Comparison of ENCODE assay signal across 8 mouse cellular contexts in genomic region chr3:100490010-100490300, GRCm38 (mm10). TPM values are rescaled to one million over a fixed set of nuclear protein-coding genes. Genes with fewer than 3 reads are reported as not detected.
DNase-seq lines count a peak whose midpoint lies in the region; ATAC-seq and TF ChIP-seq lines count a peak whose summit lies in the region.

No protein-coding gene starts in this region.

- no peak for TF ChIP-seq POLR2A in limb, embryonic 14.5 days (IDR thresholded peaks at IDR 0.05; ENCODE audit: borderline replicate concordance, extremely low read depth, insufficient read depth, insufficient read length)
- no peak for TF ChIP-seq POLR2A in small intestine, adult 2 months (IDR thresholded peaks at IDR 0.05; ENCODE audit: low read depth, low read length)

- peak overlapping the region; percentile 93 for H3K4me2 ChIP-seq in embryonic facial prominence, embryonic 15.5 days (replicated peaks)
- H3K4me2 ChIP-seq in limb, embryonic 14.5 days (replicated peaks; ENCODE audit: low read depth, low read length, severe bottlenecking), result peak overlapping the region; percentile 99

- H3K9me3 ChIP-seq in embryonic facial prominence, embryonic 15.5 days (replicated peaks), result no peaks in the 10 kb centered on the region
- no peaks in the 10 kb centered on the region for H3K9me3 ChIP-seq in limb, embryonic 14.5 days (ENCODE audit: control insufficient read depth, low read length)

- H3K4me1 ChIP-seq in embryonic facial prominence, embryonic 15.5 days, result peaks cover 15% of the 10 kb centered on the region
- H3K4me1 ChIP-seq in limb, embryonic 14.5 days (ENCODE audit: control insufficient read depth, insufficient read depth, low read length), result peaks cover 5% of the 10 kb centered on the region; the same call in 1 of the 2 replicates
- peaks cover 4% of the 10 kb centered on the region; the same call in 1 of the 2 replicates for H3K4me1 ChIP-seq in small intestine, adult 2 months (ENCODE audit: control insufficient read depth, insufficient read depth, insufficient read length, low read length)

- no peak overlapping the region for H3K27ac ChIP-seq in embryonic facial prominence, embryonic 15.5 days (replicated peaks)
- H3K27ac ChIP-seq in limb, embryonic 14.5 days (replicated peaks; ENCODE audit: low read depth, low read length), result no peak overlapping the region
- H3K27ac ChIP-seq in small intestine, adult 2 months (ENCODE audit: insufficient read depth, low read depth, low read length), result 0 out of 2 replicates have a peak overlapping the region, but pooled peaks have one; percentile 18

- 23% methylated on average over 4 of the region's 4 CpGs for WGBS in embryonic facial prominence, embryonic 15.5 days
- WGBS in limb, embryonic 14.5 days, result 22% methylated on average over 4 of the region's 4 CpGs
- WGBS in small intestine, adult 2 months, result 11% methylated on average over 4 of the region's 4 CpGs

- no peak for ATAC-seq in embryonic facial prominence, embryonic 15.5 days (ENCODE audit: insufficient number of reproducible peaks, low FRiP score, low TSS enrichment, low read depth)
- ATAC-seq in limb, embryonic 14.5 days (ENCODE audit: low FRiP score, low read depth), result peak; percentile 6; the same call in 1 of the 2 replicates

- peaks cover 32% of the 10 kb centered on the region for H3K27me3 ChIP-seq in embryonic facial prominence, embryonic 15.5 days
- peaks cover 20% of the 10 kb centered on the region for H3K27me3 ChIP-seq in limb, embryonic 14.5 days (ENCODE audit: control insufficient read depth, insufficient read depth, low read length)
- no peaks in the 10 kb centered on the region for H3K27me3 ChIP-seq in small intestine, adult 2 months (ENCODE audit: control insufficient read depth, insufficient read depth, low read length)

- TF ChIP-seq CTCF in small intestine, adult 2 months (IDR thresholded peaks at IDR 0.05; ENCODE audit: extremely low read depth, insufficient read length, insufficient replicate concordance, low read depth, low read length), result no peak

- peak; percentile 29 for DNase-seq in retina, postnatal 1 day
- no peak for DNase-seq in retina, embryonic 14.5 days (ENCODE audit: low spot score)
- no peak for DNase-seq in limb, embryonic 14.5 days (ENCODE audit: low spot score)
- DNase-seq in layer of hippocampus, postnatal 25 days (ENCODE audit: extremely low spot score in 1 of 2, low spot score in 1 of 2), result no peak
- no peak for DNase-seq in kidney, adult 9 months
- no peak for DNase-seq in right cerebral cortex, postnatal 25 days

- H3K4me3 ChIP-seq in embryonic facial prominence, embryonic 15.5 days (replicated peaks), result peak overlapping the region; percentile 66
- peak overlapping the region; percentile 59 for H3K4me3 ChIP-seq in limb, embryonic 14.5 days (replicated peaks; ENCODE audit: low read length)
- H3K4me3 ChIP-seq in small intestine, adult 2 months (ENCODE audit: low read depth, low read length), result peak overlapping the region; percentile 89

- H3K36me3 ChIP-seq in embryonic facial prominence, embryonic 15.5 days, result no peaks in the 10 kb centered on the region
- no peaks in the 10 kb centered on the region for H3K36me3 ChIP-seq in limb, embryonic 14.5 days (ENCODE audit: control insufficient read depth, insufficient read depth, low read length)
- H3K36me3 ChIP-seq in small intestine, adult 2 months (ENCODE audit: control insufficient read depth, insufficient read depth, low read length), result no peaks in the 10 kb centered on the region

- no peak overlapping the region for H3K9ac ChIP-seq in embryonic facial prominence, embryonic 15.5 days
- peak overlapping the region; percentile 57 for H3K9ac ChIP-seq in limb, embryonic 14.5 days (ENCODE audit: low read depth, low read length, severe bottlenecking)

RNA-seq across cellular contexts. Expression of gene Tent5c, which starts 0.8 kb away (rescaled TPM):
- polyA plus RNA-seq in embryonic facial prominence, embryonic 15.5 days (2015; fragmentation: Nextera tagmentation; extraction: Ambion mirVana), result 6.3 and 7.7 TPM in 2 replicates
- 3.9 and 4.0 TPM in 2 replicates for polyA plus RNA-seq in limb, embryonic 14.5 days (2012; rRNA removed)
- polyA plus RNA-seq in limb, embryonic 14.5 days (2014; fragmentation: Nextera tagmentation; extraction: Ambion mirVana), result 6.5 and 8.7 TPM in 2 replicates
- polyA plus RNA-seq in small intestine, adult 2 months (2012; rRNA removed), result 7.7 and 10.3 TPM in 2 replicates
- total RNA-seq in layer of hippocampus, postnatal 25 days (2021), result 1 to 10 TPM; 2.6 to 3.2 TPM
